Mouse (Mus musculus) adrenal gland, postnatal 0 days (tissue): Measurements from ENCODE around the gene Zfp651. TPM values are rescaled to one million over a fixed set of nuclear protein-coding genes. Genes with fewer than 3 reads are reported as not detected.

Source experiments
- polyA plus RNA-seq: library from polyadenylated mRNA; unstranded; fragments of >200 nt; fragmentation: Nextera tagmentation; extraction: Ambion mirVana; gene quantifications from 2 replicates; pipeline ENCODE4 v1.2.1, GENCODE M21; 2015

Zfp651 gene
- 21.6 and 22.9 TPM in 2 replicates for polyA plus RNA-seq

DNA sequence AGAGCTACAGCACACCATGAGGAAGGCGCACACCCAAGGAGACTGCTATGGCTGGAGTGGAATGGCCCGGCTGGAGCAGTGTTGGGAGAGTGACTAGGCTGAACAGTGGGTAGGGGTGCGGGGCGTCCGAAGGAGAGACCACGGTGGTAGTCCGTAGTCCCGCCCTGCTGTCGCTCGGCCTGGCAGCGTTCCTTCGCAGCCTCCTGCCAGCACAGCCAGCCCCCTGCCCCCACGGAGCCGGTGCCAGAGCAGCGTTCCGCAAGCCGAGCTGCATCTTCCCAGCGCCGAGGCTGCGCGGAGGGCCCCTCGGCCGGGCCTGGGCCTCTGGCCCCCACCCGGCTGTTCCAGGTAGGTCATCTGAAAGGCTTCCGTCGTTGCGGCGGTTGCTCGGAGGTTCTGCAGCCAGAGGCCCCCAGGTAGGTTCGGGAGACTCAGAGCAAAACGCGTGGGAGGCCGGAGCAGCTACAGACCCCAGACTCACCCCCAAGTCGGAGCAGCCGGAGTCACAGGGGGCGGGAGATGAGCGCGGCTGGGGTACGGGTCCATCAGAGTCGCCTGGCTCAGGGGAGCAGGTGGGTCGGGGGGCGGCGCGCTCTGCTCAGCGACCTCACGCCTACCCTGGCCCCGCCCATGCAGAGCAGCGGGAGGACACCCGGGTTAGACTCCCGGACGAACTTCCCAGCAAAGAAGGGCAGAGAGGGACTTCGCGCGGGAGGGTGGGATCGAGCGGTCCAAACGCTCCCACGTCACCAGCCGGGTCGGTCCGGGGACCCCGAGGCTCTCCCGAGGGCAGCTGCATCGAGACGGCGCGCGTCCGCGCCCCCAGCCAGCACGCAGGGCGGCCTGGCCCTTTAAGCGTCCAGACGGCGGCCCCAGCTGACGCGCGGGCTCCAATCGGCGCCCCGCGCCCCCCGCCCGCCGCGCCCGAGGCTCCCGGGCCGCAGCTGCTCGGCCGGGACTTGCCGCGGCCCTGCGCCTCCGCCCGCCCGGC is at the start of gene Zfp651:
Gene Zfp651, plus strand, starts transcription at position 240 of the 991 bp plus-strand sequence.

DNA sequence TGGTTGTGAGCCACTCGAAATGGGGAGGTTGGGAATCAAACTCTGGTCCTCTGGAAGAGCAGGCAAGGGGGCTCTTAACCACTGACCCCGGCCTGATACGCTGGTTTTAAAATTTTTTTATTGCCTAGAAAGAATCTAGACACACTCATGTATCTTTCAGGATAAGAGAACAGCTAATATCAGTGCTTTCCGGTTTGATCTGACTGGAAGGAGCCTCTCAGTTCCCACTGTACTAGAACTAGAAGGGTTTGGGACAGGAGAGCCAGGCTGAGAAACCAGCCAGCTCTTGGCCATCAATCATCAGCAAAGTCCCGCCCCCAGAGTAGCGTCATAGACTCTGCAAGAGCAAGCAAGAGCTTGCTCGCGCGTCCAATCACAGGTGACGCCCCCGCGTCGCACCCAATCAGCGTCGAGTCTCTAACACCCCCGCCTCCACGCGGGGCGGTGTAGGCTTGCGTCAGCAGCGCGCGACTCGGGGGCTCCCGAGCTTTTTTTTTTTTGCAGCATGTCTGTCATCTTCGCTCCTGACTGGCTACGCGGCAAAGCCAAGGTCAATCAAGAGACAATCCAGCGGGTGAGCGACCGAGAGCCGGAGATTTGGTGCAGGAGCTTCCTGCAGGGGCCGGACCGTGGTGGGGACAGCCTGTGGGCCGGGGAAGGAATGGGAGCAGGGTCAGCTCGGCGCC is 49.1 kb upstream of the Zfp651 start, which contains the start of gene Ss18l2:
Gene Ss18l2, plus strand, starts transcription at position 432 of the 686 bp plus-strand sequence.

DNA sequence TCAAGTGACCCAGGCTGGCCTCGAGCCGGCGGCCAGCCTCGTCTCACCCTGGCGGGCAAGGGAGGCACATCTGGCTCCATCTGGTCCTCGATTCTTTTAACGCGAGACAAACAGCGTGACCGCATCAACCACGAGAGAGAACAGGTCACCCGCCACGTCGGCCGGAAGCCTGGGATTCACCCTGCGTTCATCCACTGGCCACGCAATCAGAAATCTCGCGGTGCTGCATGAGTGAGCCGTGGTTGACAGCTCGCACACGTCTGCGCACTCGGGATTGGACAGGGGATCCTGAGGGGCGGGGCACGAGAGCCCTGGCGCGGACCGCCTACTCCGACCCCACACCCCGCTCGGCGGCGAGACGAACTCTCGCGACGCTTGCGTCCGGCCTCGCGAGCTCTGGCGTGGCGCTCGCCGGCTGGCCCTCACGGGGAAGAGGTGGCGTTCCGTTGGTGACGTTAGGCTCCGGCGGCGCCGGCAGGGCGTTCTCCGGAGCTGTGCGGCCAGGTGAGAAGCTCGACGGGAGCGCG is 40.3 kb upstream of the Zfp651 start, which contains the start of gene Nktr:
Gene Nktr, plus strand, starts transcription at position 378 of the 527 bp plus-strand sequence.

DNA sequence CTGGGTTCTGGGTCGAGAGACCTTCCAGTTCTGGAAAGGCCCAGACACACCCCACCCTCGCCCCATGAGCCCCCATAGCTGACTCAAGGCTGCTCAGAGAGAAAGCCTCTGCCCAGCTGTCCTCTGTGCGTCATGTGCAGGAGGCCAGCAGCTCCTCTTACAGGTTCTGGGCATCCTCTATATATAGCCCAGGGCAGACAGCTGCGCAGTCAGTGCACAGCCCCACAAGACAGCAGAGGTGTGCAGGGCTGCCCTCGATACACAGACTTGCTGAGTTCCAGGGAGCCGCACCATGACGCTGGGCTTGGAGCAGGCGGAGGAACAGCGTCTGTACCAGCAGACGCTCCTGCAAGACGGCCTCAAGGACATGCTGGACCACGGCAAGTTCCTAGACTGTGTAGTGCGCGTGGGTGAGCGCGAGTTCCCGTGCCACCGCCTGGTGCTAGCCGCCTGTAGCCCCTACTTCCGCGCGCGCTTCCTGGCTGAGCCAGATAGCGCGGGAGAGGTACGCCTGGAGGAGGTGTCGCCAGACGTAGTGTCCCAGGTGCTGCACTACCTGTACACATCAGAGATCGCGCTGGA is 18.4 kb downstream of the Zfp651 start, which contains the start of gene Klhl40:
Gene Klhl40, plus strand, starts transcription at position 124 of the 582 bp plus-strand sequence.

DNA sequence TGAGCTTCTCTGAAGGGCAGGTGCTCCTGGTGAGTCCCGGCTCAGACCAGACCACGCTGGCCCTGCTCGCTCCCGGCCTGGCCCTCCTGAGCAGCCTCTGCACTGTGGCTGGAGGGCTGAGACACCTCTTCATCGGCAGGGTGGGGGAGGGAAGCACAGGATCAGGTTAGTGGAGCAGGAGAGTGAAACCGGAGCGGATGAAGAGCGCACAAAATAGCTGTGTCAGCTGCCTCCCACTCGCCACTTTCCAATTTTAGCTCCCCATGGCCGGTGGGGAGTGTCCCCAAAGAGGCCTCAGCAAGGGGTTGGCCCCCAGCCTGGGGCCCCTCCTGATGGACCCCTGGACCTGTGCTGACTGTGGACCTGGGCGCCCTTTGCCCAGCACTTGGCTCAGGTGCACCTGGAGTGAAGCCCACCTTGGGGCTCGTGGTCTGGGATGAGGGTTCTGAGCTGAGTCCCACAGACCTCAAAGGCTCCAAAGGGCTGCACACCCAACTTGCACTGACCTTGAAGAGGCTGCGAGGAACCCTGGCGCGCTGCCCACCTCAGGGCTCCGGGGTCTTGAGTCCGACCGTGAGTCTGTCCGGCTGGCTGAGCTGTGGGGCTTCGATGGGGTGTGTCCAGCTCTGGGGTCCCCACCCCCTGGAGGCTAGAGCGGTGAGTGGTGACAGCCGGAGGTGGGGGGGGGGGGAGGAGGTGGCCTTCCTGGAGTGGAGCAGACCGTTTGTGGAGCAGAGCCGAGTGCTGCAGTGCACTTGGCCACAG is 32.8 kb downstream of the Zfp651 start, which contains the start of gene Hhatl:
Gene Hhatl, minus strand, starts transcription at position 751 of the 765 bp plus-strand sequence.

Other genes with a start within 250 kb of the Zfp651 start
- gene Lyzl4, start 117.2 kb upstream of the Zfp651 start, polyA plus RNA-seq, result 0.33 TPM in 1 of 2 replicates, not detected in the other
- gene Vipr1, start 116.6 kb upstream of the Zfp651 start, polyA plus RNA-seq, result 0.06 and 0.22 TPM in 2 replicates
- 4.9 and 5.5 TPM in 2 replicates for gene Sec22c, start 53.8 kb upstream of the Zfp651 start, polyA plus RNA-seq
- 170 and 246 TPM in 2 replicates for gene Ss18l2, start 49.0 kb upstream of the Zfp651 start, polyA plus RNA-seq
- 23.0 and 29.5 TPM in 2 replicates for gene Nktr, start 40.2 kb upstream of the Zfp651 start, polyA plus RNA-seq
- 0.46 and 1.4 TPM in 2 replicates for gene Klhl40, start 18.3 kb downstream of the Zfp651 start, polyA plus RNA-seq
- 0.22 and 0.43 TPM in 2 replicates for gene Hhatl, start 33.2 kb downstream of the Zfp651 start, polyA plus RNA-seq
- gene Ccdc13, start 80.1 kb downstream of the Zfp651 start, polyA plus RNA-seq, result 0.43 and 0.99 TPM in 2 replicates
- gene Higd1a, start 99.0 kb downstream of the Zfp651 start, polyA plus RNA-seq, result 116 and 152 TPM in 2 replicates
- 1.0 and 1.2 TPM in 2 replicates for gene Ackr2, start 139.0 kb downstream of the Zfp651 start, polyA plus RNA-seq
- 3.2 and 4.2 TPM in 2 replicates for gene Cyp8b1, start 157.0 kb downstream of the Zfp651 start, polyA plus RNA-seq
- gene Fam198a, start 191.7 kb downstream of the Zfp651 start, polyA plus RNA-seq, result 2.3 and 2.5 TPM in 2 replicates
- gene Pomgnt2, start 237.8 kb downstream of the Zfp651 start, polyA plus RNA-seq, result 14.9 and 17.6 TPM in 2 replicates